Mouse (Mus musculus): ENCODE data around the gene Nfatc3. TPM values are rescaled to one million over a fixed set of nuclear protein-coding genes. Genes with fewer than 3 reads are reported as not detected.

Nfatc3 gene
- polyA plus RNA-seq, 1 experiment from 2014 or later: 3.9 TPM

DNA sequence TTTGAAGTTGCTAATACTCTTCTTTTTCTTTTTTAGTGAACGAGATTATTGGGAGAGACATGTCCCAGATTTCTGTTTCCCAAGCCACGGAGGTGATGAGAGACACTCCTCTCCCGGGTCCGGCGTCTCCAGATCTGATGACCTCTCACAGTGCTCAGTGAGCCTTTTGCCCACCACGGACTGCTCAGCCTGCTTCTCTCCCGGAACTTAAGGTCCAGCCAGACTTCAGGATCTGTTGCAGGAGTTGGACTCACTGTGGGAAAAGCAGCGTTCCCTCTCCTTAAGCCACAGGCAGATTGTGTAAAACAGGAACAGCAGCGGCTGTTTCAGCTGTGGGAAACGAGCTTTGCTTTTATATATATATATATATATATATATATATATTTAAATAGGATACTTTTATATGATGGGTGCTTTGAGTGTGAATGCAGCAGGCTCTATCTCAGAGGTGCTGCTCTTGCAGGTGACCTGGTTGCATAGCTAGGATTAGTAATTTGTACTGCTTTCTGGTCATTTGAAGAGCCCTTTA, 69.3 kb downstream of the Nfatc3 start:
- DNase-seq (ENCODE audit: low spot score) (no peak), ATAC-seq (replicated peaks; ENCODE audit: low FRiP score, low read depth) (no peak)
- peaks cover 31% of the 10 kb centered on the region for H3K36me3 ChIP-seq (ENCODE audit: insufficient read depth, low read length)
- no peaks in the 10 kb centered on the region for H3K4me1 ChIP-seq (replicated peaks; ENCODE audit: insufficient read depth, low read length)
- no peaks in the 10 kb centered on the region for H3K9me3 ChIP-seq (replicated peaks; ENCODE audit: low read length)
- H3K4me2 ChIP-seq (ENCODE audit: low read length): no peak overlapping the region
- 89% methylated on average over 10 of the region's 10 CpGs for WGBS
- TF ChIP-seq CTCF (IDR thresholded peaks at IDR 0.05; ENCODE audit: low read depth): no peak
- H3K9ac ChIP-seq (ENCODE audit: low read depth, low read length): no peak overlapping the region
- H3K4me3 ChIP-seq (replicated peaks; ENCODE audit: low read depth, low read length): no peak overlapping the region
- H3K27me3 ChIP-seq (ENCODE audit: insufficient read depth, low read length): no peaks in the 10 kb centered on the region
- no peak overlapping the region for H3K27ac ChIP-seq

DNA sequence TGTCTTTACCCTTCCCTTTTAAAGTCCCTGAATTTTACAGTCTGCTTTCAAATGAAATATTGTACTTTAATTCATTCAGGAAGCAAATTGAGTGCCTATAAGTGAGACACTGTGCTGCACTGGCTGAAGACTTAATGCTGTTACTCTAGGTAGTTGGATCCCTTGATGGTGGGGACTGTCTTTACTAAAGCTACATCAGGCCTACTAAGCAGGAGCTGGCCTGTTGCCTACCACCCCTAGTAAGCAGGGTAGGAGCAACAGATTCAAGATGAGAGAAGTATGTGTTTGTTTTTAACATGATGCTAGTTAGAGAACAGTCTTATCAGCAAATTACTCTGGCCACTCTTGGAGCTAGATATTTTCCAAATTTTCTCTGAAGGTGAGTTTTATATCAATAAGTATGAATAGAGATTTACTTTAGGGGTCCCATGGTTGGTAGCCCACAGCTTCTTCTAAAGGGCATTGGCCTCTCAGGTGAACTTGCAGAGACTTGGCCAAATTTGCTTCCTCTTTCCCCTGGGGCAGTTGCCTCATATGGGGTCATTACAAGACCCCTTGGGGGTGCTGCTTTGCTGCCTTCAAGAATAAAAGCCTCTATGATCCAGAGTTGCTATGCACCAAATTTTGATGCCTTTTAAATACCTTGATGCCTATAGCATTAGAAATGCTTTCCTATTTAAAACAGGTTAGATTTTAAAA, 70.7 kb downstream of the Nfatc3 start:
- no peaks in the 10 kb centered on the region for H3K9me3 ChIP-seq (replicated peaks; ENCODE audit: low read length)
- no peak overlapping the region for H3K27ac ChIP-seq
- no peaks in the 10 kb centered on the region; the same call in 1 of the 2 replicates for H3K4me1 ChIP-seq (replicated peaks; ENCODE audit: insufficient read depth, low read length)
- H3K9ac ChIP-seq (ENCODE audit: low read depth, low read length): no peak overlapping the region
- no peaks in the 10 kb centered on the region for H3K27me3 ChIP-seq (ENCODE audit: insufficient read depth, low read length)
- ATAC-seq (replicated peaks; ENCODE audit: low FRiP score, low read depth) (no peak), DNase-seq (ENCODE audit: low spot score) (no peak)
- no peak overlapping the region for H3K4me2 ChIP-seq (ENCODE audit: low read length)
- H3K4me3 ChIP-seq (replicated peaks; ENCODE audit: low read depth, low read length): no peak overlapping the region
- TF ChIP-seq CTCF (IDR thresholded peaks at IDR 0.05; ENCODE audit: low read depth): no peak
- H3K36me3 ChIP-seq (ENCODE audit: insufficient read depth, low read length): peaks cover 31% of the 10 kb centered on the region

DNA sequence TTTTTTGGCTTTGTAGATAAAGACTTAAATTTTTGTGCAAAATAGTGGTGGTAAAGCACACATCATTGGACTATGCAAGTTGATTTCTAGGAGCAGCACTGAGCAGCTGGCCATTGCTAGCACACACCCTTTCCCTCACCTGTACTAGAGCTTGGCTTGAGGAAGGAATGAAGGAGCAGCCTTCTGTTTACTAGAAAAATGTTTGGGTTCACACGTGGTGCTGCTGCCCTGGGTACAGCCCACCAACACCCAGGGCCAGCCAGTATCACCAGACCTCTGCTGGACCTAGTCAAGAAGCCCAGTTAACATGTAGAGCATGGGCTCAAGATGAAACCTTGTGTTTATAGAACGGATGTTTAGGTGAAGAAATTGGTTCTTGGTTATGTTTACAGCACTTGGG, 71.4 kb downstream of the Nfatc3 start:
- TF ChIP-seq CTCF (IDR thresholded peaks at IDR 0.05; ENCODE audit: low read depth): no peak
- peaks cover 31% of the 10 kb centered on the region for H3K36me3 ChIP-seq (ENCODE audit: insufficient read depth, low read length)
- no peaks in the 10 kb centered on the region for H3K9me3 ChIP-seq (replicated peaks; ENCODE audit: low read length)
- DNase-seq (ENCODE audit: low spot score): no peak
- H3K4me3 ChIP-seq (replicated peaks; ENCODE audit: low read depth, low read length): no peak overlapping the region
- no peaks in the 10 kb centered on the region for H3K27me3 ChIP-seq (ENCODE audit: insufficient read depth, low read length)
- WGBS: 76% methylated on average over 2 of the region's 2 CpGs
- no peak overlapping the region for H3K4me2 ChIP-seq (ENCODE audit: low read length)
- ATAC-seq (replicated peaks; ENCODE audit: low FRiP score, low read depth): no peak
- no peak overlapping the region for H3K27ac ChIP-seq
- H3K4me1 ChIP-seq (replicated peaks; ENCODE audit: insufficient read depth, low read length): no peaks in the 10 kb centered on the region; the same call in 1 of the 2 replicates
- no peak overlapping the region for H3K9ac ChIP-seq (ENCODE audit: low read depth, low read length)

DNA sequence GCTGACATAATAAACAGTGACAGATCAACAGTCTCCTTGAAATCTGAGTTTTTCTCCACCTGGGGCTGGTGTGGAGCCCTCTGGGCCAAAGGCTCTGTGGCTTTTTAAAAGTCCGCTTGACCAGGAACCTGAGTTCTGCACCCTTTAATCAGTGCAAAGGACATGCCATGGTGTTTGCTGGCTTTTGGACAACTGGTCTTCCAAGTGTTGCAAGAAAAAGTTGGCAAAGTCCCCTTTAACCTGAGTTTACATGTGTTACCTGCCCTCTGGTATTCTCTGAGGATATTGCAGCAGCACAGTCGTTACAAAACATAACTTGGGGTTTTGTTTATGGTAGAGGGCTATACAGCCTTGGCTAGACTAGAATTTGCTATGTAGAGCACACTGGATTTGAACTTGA, 71.9 kb downstream of the Nfatc3 start:
- H3K27me3 ChIP-seq (ENCODE audit: insufficient read depth, low read length): no peaks in the 10 kb centered on the region
- DNase-seq (ENCODE audit: low spot score) (no peak), ATAC-seq (replicated peaks; ENCODE audit: low FRiP score, low read depth) (no peak)
- no peaks in the 10 kb centered on the region for H3K9me3 ChIP-seq (replicated peaks; ENCODE audit: low read length)
- WGBS: 80% methylated on average over 2 of the region's 2 CpGs
- H3K4me1 ChIP-seq (replicated peaks; ENCODE audit: insufficient read depth, low read length): no peaks in the 10 kb centered on the region; the same call in 1 of the 2 replicates
- no peak overlapping the region for H3K4me3 ChIP-seq (replicated peaks; ENCODE audit: low read depth, low read length)
- no peak overlapping the region for H3K9ac ChIP-seq (ENCODE audit: low read depth, low read length)
- TF ChIP-seq CTCF (IDR thresholded peaks at IDR 0.05; ENCODE audit: low read depth): no peak
- peaks cover 31% of the 10 kb centered on the region for H3K36me3 ChIP-seq (ENCODE audit: insufficient read depth, low read length)
- H3K27ac ChIP-seq: no peak overlapping the region
- H3K4me2 ChIP-seq (ENCODE audit: low read length): no peak overlapping the region

DNA sequence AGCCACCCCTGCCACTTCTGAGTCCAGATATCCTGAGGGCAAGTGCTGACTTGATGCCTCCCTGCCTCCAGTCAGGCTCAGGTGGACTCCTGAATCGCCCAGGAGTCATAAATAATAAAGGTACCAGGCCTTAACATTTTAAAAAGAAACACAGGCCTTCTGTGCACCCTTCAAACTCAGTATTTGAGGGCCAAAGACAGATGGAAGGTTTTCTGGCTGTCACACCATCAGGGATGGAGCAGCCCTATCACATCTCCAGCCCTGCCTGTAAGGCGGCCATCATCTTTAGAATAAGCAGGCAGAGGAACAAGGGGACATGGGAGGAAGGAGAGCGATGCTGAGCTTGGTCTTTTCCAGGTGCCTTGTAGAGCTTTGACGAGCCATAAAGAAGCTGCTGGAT, 72.4 kb downstream of the Nfatc3 start:
- TF ChIP-seq CTCF (IDR thresholded peaks at IDR 0.05; ENCODE audit: low read depth): no peak
- H3K27me3 ChIP-seq (ENCODE audit: insufficient read depth, low read length): no peaks in the 10 kb centered on the region
- no peak overlapping the region for H3K4me3 ChIP-seq (replicated peaks; ENCODE audit: low read depth, low read length)
- H3K9ac ChIP-seq (ENCODE audit: low read depth, low read length): no peak overlapping the region
- H3K4me1 ChIP-seq (replicated peaks; ENCODE audit: insufficient read depth, low read length): no peaks in the 10 kb centered on the region; the same call in none of the 2 replicates
- no peak overlapping the region for H3K27ac ChIP-seq
- WGBS: 87% methylated on average over 4 of the region's 4 CpGs
- ATAC-seq (replicated peaks; ENCODE audit: low FRiP score, low read depth): no peak
- peaks cover 31% of the 10 kb centered on the region for H3K36me3 ChIP-seq (ENCODE audit: insufficient read depth, low read length)
- no peaks in the 10 kb centered on the region for H3K9me3 ChIP-seq (replicated peaks; ENCODE audit: low read length)
- DNase-seq (ENCODE audit: low spot score): no peak
- H3K4me2 ChIP-seq (ENCODE audit: low read length): no peak overlapping the region

DNA sequence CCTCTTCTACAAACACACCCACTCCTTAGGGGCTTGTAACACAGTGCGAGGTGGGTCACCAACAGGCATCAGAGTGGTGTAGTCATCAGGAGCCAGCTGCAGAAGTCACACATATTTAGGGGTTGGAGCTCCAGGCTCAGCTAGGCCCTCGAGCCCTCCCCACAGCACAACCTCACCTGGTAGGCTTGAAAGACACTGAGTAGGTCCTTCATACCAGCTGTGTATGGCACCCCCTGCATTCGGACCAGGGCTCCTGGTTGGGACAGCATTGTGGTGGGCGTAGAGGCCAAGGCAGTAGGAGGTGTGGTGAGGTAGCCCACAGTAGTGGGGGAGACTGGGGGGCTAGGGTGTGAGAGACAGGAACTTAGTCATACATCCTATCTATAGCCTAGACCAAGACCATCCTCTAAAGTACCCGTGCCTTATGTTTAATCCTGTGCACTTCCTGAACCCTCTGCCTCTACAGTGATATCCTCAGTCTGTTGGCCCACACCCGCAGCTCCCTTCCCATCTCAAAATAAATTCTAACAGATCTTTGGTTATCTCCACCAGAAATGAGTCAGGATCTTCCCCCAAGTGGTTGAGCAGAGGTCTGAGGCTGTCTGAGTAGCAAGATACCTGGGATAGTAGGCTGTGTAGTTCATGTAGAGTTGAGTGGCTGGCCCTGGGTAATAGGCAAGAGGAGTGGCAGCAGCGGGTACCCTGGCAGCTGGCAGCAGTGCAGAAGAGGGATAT, 73.0 kb downstream of the Nfatc3 start:
- no peak overlapping the region for H3K4me2 ChIP-seq (ENCODE audit: low read length)
- H3K27me3 ChIP-seq (ENCODE audit: insufficient read depth, low read length): no peaks in the 10 kb centered on the region
- H3K9ac ChIP-seq (ENCODE audit: low read depth, low read length): no peak overlapping the region
- peaks cover 31% of the 10 kb centered on the region for H3K36me3 ChIP-seq (ENCODE audit: insufficient read depth, low read length)
- no peaks in the 10 kb centered on the region for H3K9me3 ChIP-seq (replicated peaks; ENCODE audit: low read length)
- no peaks in the 10 kb centered on the region; the same call in none of the 2 replicates for H3K4me1 ChIP-seq (replicated peaks; ENCODE audit: insufficient read depth, low read length)
- 90% methylated on average over 7 of the region's 7 CpGs for WGBS
- no peak for DNase-seq (ENCODE audit: low spot score)
- no peak overlapping the region for H3K4me3 ChIP-seq (replicated peaks; ENCODE audit: low read depth, low read length)
- no peak for ATAC-seq (replicated peaks; ENCODE audit: low FRiP score, low read depth)
- no peak for TF ChIP-seq CTCF (IDR thresholded peaks at IDR 0.05; ENCODE audit: low read depth)
- H3K27ac ChIP-seq: no peak overlapping the region
